Mouse (Mus musculus) layer of hippocampus, adult 9-11 months (tissue): ENCODE measurements around the gene Frmd6.
A peak's percentile ranks its signal among the peaks of the same experiment; 100 is the strongest.

Experiments
- DNase-seq: peaks from one replicate; pipeline ENCODE4 v3.0.0; 2022

The Frmd6 gene

DNA sequence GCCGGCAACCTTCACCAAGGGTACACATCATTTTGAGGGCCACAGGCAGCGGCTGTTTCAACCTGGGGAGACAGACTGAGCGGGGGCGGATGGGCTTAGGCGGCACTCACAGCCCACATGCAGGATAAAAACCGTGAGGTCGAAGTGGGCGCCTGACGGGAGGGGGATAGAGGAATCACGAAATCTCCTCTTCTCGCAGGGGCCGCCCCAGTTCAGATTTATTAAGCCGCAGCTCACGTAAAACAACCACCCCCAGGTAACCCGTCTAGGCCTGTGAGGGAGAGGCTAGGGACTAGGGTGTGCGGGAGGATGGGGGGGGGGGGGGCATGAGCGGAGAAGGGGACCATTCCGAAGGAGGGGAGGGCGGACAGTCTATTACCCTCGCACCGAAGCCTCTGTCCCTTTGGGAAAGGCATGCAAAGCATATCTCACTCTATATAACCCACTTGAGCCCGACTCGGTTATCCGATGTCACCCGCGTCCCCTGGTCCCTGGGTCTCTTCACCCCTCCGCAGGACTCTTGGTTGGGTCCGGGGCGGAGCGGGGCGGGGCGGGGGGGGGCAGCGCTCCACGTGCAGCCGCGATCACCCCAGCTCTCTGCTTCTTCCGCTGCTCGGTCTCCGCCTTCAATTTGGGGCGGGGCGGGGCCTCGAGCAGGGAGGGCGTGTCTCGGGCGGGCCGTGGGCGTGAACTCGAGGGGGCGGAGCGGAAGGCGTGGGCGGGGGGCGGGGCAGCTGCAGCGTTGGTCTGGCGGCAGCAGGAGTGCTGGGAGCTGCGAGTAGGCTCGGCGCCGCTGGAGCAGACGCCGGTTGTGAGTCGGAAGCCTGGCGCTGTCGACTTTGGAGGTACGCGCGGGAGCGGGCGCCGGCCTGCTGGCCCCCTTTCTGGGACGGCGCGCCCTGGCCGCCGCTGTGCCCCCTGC is at the start of gene Frmd6:
TSS of gene Frmd6 (plus strand) at position 786 of the 922 bp plus-strand sequence.
- DNase-seq: peak; percentile 94

DNA sequence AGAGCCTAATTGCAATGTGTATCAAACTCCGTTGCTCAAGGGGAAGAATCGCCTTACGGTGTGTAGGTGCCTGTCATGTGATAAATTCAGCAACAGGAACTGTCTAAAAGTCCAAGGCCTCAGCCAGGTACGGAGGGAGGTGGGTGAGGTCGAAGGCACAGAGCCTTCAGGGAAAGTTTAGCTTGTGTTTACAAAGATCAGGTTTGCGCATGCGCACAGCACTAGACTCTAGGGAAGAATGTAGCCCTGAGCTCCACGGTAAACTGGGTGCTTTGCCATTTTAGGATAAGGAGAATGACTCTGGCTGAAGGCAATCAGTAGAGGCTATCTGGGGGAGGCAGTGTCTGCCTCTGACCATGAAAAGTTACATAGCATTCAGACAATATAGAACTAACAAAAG is 49.7 kb upstream of the Frmd6 start:
- DNase-seq: no peak

DNA sequence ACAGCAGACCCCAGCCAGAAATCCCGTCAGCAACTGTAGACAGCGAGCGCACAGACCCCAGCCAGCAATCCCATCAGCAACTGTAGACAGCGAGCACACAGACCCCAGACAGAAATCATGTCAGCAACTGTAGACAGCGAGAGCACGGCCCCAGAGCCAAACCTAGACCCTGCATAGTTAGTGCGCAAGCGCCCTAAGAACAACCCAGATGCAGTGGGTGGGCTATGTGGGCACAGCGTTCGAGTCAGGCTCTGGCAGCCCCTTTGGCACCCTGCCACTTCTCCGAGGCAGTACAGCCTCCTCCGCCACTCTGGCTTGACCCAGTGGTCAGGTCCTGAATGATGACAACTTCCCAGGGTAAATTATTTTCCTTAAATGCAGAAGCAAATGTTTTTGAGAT is 48.6 kb upstream of the Frmd6 start:
- DNase-seq: peak; percentile 11

DNA sequence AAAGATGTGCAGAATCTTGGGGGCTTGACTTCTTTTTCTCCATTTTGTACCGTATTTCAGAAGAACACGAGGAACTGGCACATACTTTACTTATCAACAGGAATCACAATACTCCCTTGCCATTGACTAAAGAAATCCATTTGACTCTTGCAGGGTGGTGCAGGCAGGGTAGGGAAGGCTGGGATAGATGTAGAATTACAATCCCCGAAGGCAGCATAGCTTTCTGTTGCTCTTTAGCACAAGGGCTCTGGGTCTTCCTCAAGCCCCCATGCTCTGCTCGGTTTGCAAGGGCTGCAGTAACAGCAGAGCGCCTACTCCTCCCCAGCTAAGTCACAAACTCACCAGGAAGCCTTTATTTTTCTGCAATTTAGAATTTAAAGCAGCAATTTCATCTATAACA is 47.8 kb upstream of the Frmd6 start:
- no peak for DNase-seq

DNA sequence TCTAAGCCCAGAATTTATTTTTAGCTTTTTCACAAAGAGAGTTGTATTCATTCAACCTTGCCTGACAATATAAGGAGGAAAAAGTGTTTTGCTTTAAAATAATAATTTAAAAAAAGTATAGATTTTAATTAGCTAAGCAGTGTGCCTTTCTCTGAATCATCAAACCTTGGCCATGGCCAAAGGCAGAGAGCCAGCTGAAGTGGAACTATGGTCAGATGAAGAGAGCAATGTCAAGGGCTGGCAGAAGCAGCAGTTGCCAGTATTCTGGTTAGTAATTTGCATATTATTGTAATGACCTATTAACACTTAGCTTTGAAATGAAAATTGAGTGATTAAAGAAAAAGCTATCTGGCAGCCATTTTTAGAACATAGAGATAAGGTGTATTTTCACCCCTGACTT is 47.4 kb upstream of the Frmd6 start:
- DNase-seq: no peak

DNA sequence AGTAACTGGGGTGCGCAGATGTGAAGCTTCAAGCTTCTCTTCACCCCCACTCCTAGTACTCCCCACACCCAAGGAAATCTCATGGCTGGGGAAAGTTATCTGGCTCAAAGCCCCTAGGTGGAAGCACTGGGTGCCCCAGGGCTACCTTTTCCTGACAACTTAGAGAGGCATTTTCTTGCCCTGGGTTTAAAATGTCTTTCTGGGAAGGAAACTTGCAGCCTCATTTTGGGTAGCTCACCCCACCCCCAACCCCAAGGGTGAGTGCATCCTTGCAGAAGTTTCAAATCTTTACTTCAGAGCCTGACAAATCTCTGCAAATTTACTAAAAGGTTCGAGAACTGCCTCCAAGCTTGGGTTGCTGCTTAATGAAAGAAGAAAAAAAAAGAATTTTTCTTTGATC is 47.0 kb upstream of the Frmd6 start:
- DNase-seq: no peak

DNA sequence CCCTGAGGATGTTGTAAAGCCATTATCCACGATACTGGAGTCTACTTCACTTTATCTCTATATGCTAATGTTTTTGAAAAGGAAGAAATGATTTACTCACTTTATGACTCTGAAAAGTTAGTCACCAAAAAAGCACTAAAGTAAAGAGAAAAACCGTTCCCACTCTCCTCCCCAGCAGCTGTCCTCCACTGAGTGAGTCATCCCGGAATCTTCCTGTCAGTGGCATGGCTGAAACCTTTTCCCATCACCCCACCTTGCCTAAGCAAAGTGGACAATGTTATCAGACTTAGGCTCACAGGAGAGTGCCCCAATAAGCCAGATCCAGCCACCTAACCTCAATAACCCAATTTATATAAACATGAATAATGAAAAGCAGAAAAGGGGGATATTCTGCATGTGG is 46.6 kb upstream of the Frmd6 start:
- no peak for DNase-seq

DNA sequence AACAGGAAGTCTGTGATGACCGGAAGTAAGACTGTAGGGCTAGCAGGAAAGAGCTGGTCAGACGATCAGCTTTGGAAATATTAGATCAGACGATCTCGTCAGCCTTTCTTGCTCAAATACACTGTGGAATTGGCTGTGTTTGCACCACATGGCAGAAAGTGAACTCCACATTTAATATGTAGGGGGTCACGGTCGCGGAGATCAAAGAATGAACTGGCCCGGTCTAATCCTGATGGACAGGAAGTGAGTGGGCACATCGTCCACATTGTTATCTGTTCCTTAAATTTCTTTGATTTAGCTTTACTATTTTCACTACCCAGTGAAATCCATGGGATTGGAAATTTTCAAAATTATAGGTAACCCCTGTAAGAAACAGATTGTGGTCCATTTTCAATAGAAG is 42.3 kb upstream of the Frmd6 start:
- no peak for DNase-seq

DNA sequence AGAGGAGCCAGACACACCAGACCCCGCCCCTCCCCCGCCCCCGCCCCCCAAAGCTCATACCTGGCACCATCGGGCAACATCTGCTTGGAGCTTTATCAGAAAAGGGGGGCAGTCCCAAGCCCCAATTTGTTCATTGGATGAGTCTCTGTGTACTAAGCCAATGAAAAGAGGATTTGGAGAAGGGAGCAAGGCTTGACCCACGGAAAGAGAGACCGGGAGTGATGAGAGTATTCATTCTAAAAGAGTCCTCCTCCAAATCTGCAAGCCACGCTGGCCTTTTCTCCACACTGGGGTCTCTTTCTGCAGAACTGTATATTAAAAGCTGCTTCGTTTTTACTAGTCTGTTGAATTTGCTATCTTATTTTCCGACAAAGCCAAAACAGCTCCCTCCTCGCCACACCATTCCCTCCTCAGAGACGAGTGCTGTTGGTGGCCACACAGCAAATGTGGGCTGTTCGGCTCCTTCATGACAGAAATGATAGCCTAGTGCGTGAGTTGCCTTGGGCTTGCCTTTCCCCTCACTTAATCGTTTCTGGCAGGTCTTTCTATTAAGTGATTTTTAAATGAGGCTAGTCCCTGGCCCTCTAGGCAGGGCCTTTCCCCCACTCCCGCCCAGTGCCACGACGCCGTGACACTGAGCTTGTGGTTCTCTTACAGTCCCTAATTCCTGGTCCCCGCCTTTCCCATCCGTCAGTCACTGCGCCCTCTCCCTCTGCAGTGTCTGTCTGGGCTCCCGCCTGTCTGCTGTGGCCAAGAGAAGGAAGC is 41.7 kb upstream of the Frmd6 start:
- no peak for DNase-seq

DNA sequence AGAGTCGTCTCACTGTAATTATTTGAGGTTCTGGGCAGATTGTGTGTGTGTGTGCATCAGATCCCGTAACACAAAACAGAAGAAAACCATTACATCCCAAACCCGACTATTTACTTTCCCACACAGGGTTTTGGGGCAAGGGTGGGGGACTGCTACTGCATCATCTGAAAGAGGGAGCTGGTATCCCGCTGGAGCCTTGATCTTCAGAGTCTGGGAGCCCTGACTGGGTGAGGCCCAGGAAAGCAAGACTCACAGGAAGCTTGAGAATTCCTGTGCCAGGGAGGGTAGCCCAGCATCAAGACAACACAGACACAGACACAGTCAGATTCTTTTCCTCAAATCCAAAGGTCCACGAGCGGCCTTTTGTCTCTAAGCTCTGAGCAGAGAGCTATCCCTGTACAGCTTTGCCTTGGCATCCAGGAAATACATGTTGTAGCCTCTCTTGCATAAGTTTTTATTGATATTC is 41.0 kb upstream of the Frmd6 start:
- no peak for DNase-seq

DNA sequence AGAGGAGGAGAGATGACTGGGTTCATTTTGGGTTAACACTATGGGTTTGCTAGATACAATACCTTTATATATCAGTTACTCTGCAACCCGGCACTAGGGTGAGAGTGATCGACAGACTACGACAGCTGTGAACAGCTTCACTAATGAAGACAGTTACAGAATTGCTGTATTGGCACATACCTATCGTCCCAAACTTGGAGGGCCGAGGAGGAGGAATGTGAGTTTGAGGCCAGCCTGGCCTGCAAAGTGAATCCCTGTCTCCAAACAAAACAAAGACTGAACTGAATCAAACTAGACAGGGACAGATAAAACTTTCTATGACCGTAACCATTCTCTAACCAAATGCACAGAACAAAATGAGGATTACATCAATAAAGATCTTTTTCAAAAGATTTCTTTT is 36.0 kb upstream of the Frmd6 start:
- DNase-seq: no peak

DNA sequence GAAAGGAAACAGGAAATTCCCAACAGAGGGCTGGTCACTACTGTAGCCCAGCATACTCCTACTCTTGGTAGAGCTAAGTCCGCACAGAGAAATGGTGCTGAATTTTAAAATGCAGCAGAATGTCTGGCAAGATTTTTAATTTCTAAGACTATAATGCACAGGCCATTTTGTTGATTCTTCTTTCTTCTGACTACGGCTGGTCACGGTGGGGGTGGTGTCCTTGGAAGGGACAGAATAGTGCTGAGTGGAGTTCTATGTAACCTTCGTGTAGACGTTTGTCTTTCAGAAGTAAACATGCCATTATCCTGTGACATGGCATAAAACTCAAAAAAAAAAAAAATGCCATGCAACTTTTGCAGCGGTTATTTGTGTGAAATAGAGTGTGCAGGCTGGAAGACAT is 32.0 kb upstream of the Frmd6 start:
- DNase-seq: no peak

DNA sequence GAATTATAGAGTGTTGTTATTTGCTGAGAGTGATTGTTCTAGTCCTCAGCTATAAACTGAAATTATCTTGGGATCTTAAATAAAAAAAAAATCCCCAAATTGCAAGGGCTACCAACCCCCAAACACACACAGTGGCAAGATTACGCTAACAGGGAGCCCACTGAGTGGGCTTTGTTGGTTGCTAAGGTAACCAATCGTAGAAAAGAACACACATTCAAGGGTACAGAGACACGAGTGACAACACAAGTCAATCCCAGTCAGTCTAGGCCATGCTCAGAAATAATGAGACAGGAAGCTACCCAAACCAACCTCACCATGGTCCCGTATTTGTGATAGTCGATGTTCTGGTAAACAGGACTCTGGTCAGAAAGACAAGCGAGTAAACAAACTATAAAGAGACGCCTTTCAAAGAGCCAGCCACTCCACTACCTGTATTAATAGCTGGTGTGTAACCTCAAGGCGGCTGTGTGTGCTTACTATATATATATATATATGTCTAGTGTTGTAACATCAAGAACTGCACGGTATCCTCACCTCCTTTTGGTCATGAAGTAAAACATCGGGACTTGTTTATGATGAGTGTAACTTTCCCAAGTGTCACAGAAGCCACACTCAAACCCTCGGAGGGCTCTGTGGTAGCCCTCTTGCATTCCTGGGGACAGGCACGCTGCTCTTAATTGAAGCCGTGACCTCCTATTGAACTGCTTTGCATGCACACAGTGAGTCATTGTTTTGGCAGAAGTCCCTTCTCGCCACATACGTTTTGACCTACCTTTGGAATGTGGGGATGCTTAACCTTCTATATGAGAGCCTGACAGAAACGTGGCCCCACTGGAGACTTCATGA is 30.5 kb upstream of the Frmd6 start:
- no peak for DNase-seq

DNA sequence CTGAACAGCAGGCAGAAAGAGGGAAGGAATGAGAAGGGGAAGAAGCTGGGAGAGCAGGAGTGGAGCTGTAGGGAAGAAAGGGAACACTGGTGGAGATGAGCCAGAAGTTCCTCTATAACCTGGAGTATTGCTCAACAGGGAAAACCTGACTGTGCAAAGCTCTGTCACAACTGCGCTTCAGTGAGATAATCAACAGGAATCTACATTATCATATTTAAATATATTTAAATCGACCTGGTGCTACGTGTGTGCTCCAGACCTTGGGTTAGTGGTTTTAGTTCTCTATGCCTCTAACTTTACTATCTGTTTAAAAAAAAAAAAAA is 30.0 kb upstream of the Frmd6 start:
- DNase-seq: no peak

DNA sequence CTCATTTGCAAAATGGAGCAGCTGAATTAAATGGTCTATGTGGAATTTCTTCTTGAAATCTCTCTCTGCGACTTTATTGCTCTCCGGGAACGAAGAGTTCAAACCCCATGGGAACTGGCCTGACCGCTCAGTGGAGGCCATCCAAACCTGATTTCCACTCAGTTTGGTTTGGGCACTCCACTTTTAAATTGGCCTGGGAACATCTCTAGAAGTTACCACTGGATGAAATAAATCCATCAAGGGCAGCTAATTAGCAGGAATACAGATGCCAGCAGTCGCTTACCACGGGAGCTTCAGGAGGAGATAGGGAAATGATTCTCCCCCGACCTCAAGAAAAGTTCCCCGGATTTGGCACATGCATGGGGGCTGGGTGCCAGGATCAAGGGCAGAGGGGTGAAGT is 26.8 kb upstream of the Frmd6 start:
- no peak for DNase-seq

DNA sequence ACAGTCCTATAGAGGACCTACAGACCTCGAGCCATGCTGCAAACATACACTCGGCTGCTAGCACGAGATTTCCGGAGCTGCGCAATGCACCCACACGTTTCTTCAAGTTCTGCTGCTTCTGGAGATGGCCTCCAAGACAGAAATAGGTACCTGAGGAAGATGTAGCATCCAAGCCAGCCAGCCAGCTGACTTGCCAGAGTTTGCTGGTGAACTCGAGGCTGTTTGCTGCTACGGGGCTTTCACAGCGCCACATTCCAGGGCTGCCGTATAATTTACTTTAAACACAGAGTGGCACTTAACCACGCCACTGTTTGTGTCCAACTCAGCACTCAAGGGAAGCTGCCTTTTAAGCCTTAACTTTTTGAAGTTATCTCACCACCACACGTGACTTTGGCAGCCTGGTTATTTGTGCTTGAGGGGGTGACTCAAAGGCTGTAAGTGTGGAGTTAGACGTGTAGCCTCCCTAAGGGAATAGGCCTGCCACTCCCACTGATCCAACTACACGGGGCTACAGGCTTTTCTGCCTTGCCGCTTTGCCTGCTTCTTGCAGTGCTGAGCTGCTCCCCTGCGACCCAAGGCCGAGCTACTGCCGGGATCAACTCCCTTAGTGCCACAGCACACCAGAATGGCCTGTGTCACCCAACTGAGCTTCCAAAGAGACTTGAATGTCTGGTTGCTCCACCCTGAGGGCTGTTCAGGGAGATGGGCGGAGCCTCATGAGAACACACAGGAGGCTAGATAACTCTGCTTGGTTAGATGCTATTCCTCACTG is 25.9 kb upstream of the Frmd6 start:
- no peak for DNase-seq

DNA sequence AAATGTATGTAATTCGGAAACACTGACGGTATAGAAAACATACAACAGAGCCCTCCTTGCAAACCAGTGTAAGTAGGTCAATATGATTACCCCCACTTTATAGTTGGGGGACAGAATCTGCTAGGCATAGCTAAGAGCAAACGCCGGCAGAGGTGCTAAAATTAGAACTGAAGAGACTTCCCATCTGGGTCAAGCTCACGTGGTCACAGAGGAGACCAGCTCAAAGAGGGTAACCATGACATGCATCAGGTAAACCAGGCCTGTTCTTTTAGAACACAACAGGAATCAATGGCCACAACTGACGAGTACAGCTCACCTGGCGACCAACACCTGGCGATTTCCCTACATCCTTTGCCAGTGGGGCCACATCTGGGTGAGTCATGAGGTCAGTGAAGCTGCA is 25.2 kb upstream of the Frmd6 start:
- no peak for DNase-seq

DNA sequence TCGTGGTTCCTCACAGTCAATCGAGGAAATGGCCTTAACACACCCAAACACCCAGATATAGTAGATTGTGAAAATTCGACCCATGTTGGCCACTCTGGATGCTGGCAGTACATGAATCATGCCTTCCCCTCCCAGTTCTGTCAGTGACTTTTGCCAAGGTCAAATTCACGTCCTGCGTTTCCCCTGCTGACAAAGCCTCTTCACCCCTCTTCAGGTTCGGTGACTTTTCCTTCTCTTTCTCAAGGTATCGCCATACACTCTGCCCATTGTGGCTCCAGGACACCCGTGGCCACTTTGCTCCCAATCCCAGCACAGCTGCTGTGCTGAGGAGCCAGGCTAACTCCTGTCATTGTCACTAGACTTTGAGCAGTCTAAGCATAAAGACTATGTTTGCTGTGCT is 24.0 kb upstream of the Frmd6 start:
- DNase-seq: no peak

DNA sequence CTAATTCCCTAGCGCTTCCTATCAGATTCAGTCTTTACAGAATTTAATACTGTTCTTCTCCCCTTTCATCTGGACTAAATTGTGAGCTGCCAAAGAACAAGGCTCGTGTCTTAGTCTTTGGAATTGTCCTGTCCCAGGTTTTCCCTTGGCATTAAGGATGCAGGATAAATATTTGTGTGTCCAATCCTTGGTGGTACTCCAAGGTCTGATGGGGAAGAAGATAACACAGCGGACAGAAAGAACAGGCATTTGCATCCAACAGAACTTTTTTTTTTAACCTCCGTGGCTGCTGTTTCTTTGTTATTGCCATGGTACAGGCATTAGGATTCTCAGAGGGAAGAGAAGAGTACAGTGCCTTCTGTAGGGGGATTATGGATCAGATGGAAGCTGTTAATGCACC is 21.8 kb upstream of the Frmd6 start:
- no peak for DNase-seq

DNA sequence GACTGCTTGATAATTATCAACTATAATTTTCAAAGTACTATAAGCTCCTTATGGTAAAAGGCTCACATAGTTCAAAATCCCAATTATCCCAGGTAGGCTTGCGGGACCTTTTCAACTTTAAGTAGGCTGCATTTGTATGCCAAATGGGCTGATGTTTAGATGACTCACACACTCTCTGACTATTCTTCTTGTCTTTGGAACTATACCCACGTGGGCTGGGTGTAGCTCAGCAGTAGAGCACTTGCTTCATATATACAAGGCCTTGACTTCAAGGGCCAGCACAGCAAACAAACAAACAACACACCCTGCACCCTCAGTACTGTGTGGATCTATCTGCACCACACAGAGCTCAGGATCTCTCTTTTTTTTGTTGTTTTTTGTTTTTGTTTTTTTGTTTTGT is 20.3 kb upstream of the Frmd6 start:
- DNase-seq: no peak

DNA sequence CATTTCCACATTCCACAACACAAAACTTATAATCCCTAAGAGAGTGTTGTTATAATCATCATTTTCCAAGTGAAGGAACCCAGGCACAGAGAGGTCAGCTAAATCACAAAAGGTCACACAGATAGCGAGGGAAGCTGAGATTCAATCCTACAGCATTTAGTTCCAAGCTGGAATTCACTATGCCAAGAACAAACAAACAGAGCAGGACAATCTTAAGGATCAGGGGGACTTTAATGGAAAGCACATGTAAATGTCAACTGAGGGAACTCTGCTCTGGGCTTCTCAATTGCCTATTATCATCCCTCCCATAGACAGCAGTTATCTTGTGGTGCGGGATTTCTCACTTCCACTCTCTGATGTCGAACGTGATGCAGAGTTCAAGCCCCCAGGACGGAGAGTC is 17.8 kb upstream of the Frmd6 start:
- DNase-seq: no peak

DNA sequence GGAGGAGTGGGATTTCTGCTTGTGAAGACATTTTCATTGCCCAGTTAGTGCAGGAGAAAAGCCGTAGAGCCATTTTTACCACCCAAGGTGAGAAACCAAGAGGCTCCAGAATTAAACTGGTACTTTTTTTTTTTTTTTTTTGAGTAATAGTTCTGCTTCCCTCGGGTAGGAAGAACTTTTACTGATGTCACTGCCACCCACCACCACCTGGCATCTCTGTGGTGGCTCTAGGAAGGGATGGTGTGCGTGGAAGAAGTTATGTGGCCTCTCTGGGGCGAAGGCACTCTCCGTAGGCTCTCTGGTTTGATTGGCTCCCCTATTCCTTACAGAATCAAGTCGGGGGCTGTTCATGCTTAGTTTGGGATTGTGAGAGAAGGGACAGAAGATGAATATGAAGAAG is 17.3 kb upstream of the Frmd6 start:
- DNase-seq: no peak

DNA sequence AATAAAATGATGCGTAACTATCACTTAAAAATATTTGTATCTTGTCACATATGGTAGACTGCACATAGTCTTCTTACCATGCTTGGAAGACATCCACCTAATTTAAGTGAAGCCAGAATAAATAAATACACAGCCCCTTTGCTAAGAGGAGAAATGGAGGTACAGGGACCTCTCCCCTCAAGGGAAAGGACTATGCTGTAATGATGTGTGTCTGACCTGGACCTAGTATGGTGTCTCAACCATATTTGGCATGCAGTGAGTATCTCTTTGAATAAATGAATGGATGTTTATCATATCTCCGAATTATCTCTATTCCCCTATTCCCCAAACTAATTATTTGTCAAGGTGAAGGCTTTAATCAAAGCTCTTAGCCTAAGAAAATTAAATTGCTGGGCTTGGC is 15.4 kb upstream of the Frmd6 start:
- no peak for DNase-seq
